Mouse (Mus musculus): ENCODE results near the gene Gm4858. TPM values are rescaled to one million over a fixed set of nuclear protein-coding genes. Genes with fewer than 3 reads are reported as not detected.

Gm4858 gene
- polyA plus RNA-seq, 1 experiment from 2014 or later: not detected

- ATAC-seq (ENCODE audit: low FRiP score, low read depth): no peak
- Histone ChIP-seq H3K27ac (no peak overlapping the region), H3K27me3 (replicated peaks) (no peaks in the 10 kb centered on the region), H3K4me1 (no peaks in the 10 kb centered on the region), H3K9ac (no peak overlapping the region), H3K9me3 (no peaks in the 10 kb centered on the region), H3K4me2 (replicated peaks) (no peak overlapping the region), H3K4me3 (no peak overlapping the region), H3K36me3 (no peaks in the 10 kb centered on the region)
- 53% methylated on average over 4 of the region's 4 CpGs for WGBS
Measured at GRCm38 (mm10) chr3:93119101-93119500, 50.5 kb downstream of the Gm4858 start.

Other genes starting within 250 kb of the Gm4858 start
- not detected in 2 replicates for gene Kprp, start 241.6 kb upstream of the Gm4858 start, polyA plus RNA-seq (2016; fragmentation: Nextera tagmentation; extraction: Ambion mirVana)
- not detected in 2 replicates for gene Lce1l, start 217.5 kb upstream of the Gm4858 start, polyA plus RNA-seq (2016; fragmentation: Nextera tagmentation; extraction: Ambion mirVana)
- not detected in 2 replicates for gene 2310050C09Rik, start 198.6 kb upstream of the Gm4858 start, polyA plus RNA-seq (2016; fragmentation: Nextera tagmentation; extraction: Ambion mirVana)
- not detected in 2 replicates for gene Lce3a, start 142.6 kb upstream of the Gm4858 start, polyA plus RNA-seq (2016; fragmentation: Nextera tagmentation; extraction: Ambion mirVana)
- not detected in 2 replicates for gene Lce3b, start 135.8 kb upstream of the Gm4858 start, polyA plus RNA-seq (2016; fragmentation: Nextera tagmentation; extraction: Ambion mirVana)
- gene Lce3c, start 124.3 kb upstream of the Gm4858 start, polyA plus RNA-seq (2016; fragmentation: Nextera tagmentation; extraction: Ambion mirVana): not detected in 2 replicates
- gene Lce3d, start 111.4 kb upstream of the Gm4858 start, polyA plus RNA-seq (2016; fragmentation: Nextera tagmentation; extraction: Ambion mirVana): not detected in 2 replicates
- gene Lce3e, start 101.8 kb upstream of the Gm4858 start, polyA plus RNA-seq (2016; fragmentation: Nextera tagmentation; extraction: Ambion mirVana): not detected in 2 replicates
- gene Lce3f, start 76.6 kb upstream of the Gm4858 start, polyA plus RNA-seq (2016; fragmentation: Nextera tagmentation; extraction: Ambion mirVana): not detected in 2 replicates
- 0.32 TPM in 1 of 2 replicates, not detected in the other for gene Crct1, start 53.1 kb upstream of the Gm4858 start, polyA plus RNA-seq (2016; fragmentation: Nextera tagmentation; extraction: Ambion mirVana)
- gene Lce1m, start 49.8 kb upstream of the Gm4858 start, polyA plus RNA-seq (2016; fragmentation: Nextera tagmentation; extraction: Ambion mirVana): not detected in 2 replicates
- gene Crnn, start 76.0 kb downstream of the Gm4858 start, polyA plus RNA-seq (2016; fragmentation: Nextera tagmentation; extraction: Ambion mirVana): not detected in 2 replicates
- not detected in 2 replicates for gene Flg2, start 128.5 kb downstream of the Gm4858 start, polyA plus RNA-seq (2016; fragmentation: Nextera tagmentation; extraction: Ambion mirVana)
- gene Flg, start 204.7 kb downstream of the Gm4858 start, polyA plus RNA-seq (2016; fragmentation: Nextera tagmentation; extraction: Ambion mirVana): not detected in 2 replicates